Mouse (Mus musculus): ENCODE results near the gene Rwdd3.

Rwdd3 gene

GRCm38 (mm10) chr3:121171243-121171871 lies at the start of gene Rwdd3:
Rwdd3 (minus strand) TSS chr3:121171695.
- peak; percentile 93 for DNase-seq

GRCm38 (mm10) chr3:121217011-121217410 lies 45.5 kb upstream of the Rwdd3 start:
- no peak for DNase-seq

GRCm38 (mm10) chr3:121213501-121213900 lies 42.0 kb upstream of the Rwdd3 start:
- no peak for DNase-seq

- no peak for DNase-seq
Observed at GRCm38 (mm10) chr3:121212156-121212555, 40.7 kb upstream of the Rwdd3 start.

- DNase-seq: no peak
Observed at GRCm38 (mm10) chr3:121208994-121209393, 37.5 kb upstream of the Rwdd3 start.

GRCm38 (mm10) chr3:121206202-121206882 lies 34.8 kb upstream of the Rwdd3 start:
- DNase-seq: no peak

GRCm38 (mm10) chr3:121202638-121203037 lies 31.1 kb upstream of the Rwdd3 start:
- DNase-seq: no peak

GRCm38 (mm10) chr3:121201012-121201747 lies 29.7 kb upstream of the Rwdd3 start:
- no peak for DNase-seq

GRCm38 (mm10) chr3:121189199-121189598 lies 17.7 kb upstream of the Rwdd3 start:
- no peak for DNase-seq

GRCm38 (mm10) chr3:121187510-121187909 lies 16.0 kb upstream of the Rwdd3 start:
- DNase-seq: no peak

GRCm38 (mm10) chr3:121186925-121187324 lies 15.4 kb upstream of the Rwdd3 start:
- no peak for DNase-seq

- no peak for DNase-seq
Observed at GRCm38 (mm10) chr3:121185197-121185596, 13.7 kb upstream of the Rwdd3 start.

GRCm38 (mm10) chr3:121176011-121176410 lies 4.5 kb upstream of the Rwdd3 start:
- DNase-seq: no peak

- DNase-seq: no peak
Observed at GRCm38 (mm10) chr3:121174248-121174945, 2.9 kb upstream of the Rwdd3 start.

- DNase-seq: no peak
Observed at GRCm38 (mm10) chr3:121172718-121173117, 1.2 kb upstream of the Rwdd3 start.

- no peak for DNase-seq
Observed at GRCm38 (mm10) chr3:121171872-121172265, 374 bp upstream of the Rwdd3 start.

- DNase-seq: no peak
Observed at GRCm38 (mm10) chr3:121170631-121171030, 864 bp downstream of the Rwdd3 start.

GRCm38 (mm10) chr3:121169092-121169942 lies 2.2 kb downstream of the Rwdd3 start:
- no peak for DNase-seq

- no peak for DNase-seq
Observed at GRCm38 (mm10) chr3:121168581-121168980, 2.9 kb downstream of the Rwdd3 start.

GRCm38 (mm10) chr3:121163271-121163819 lies 8.2 kb downstream of the Rwdd3 start:
- peak; percentile 65 for DNase-seq

GRCm38 (mm10) chr3:121161661-121162060 lies 9.8 kb downstream of the Rwdd3 start:
- no peak for DNase-seq

GRCm38 (mm10) chr3:121160424-121160823 lies 11.1 kb downstream of the Rwdd3 start:
- DNase-seq: no peak
